Mouse (Mus musculus) G1E (cell line): ENCODE results near the gene Krt19.

Experiments
- CTCF ChIP-seq: IDR thresholded peaks from 2 replicates; pipeline ENCODE4 v1.5.1; 2012; ENCODE audit warnings: low read depth, low read length, inconsistent platforms, mixed read lengths
- GATA1 ChIP-seq: IDR thresholded peaks from 2 replicates; pipeline ENCODE4 v1.6.1; 2012; ENCODE audit warnings: borderline replicate concordance, low read length, inconsistent platforms, mixed read lengths
- GATA2 ChIP-seq: IDR thresholded peaks from 2 replicates; pipeline ENCODE4 v1.6.1; 2012; ENCODE audit warnings: low read depth, low read length, inconsistent platforms, borderline replicate concordance
- POLR2AphosphoS5 ChIP-seq: IDR thresholded peaks from 2 replicates; pipeline ENCODE4 v1.6.1; 2012; ENCODE audit warnings: low read depth, low read length, inconsistent platforms; ENCODE audit not compliant: insufficient replicate concordance
- TAL1 ChIP-seq: conservative IDR thresholded peaks from 2 replicates; pipeline ENCODE4 v1.6.1; 2012; ENCODE audit warnings: low read depth, low read length, inconsistent platforms, mixed read lengths

GRCm38 (mm10) chr11:100157908-100158477 lies 9.5 kb upstream of the Krt19 start:
- TF ChIP-seq CTCF, result no peak
- TF ChIP-seq GATA1, result no peak
- TF ChIP-seq TAL1, result no peak
- TF ChIP-seq GATA2, result no peak
- TF ChIP-seq POLR2AphosphoS5, result no peak
